Mouse (Mus musculus) spleen, adult 2 months (tissue): ENCODE measurements around the gene Adamts17.

ENCODE experiments used
- CTCF ChIP-seq: fragments of 200-500 bp; IDR thresholded peaks from 2 replicates; pipeline ENCODE4 v1.5.1; 2011; ENCODE audit warnings: mild to moderate bottlenecking, inconsistent platforms; ENCODE audit not compliant: insufficient read depth, insufficient read length, insufficient replicate concordance; ENCODE audit errors: extremely low read depth
- POLR2A ChIP-seq: fragments of 200-500 bp; IDR thresholded peaks from 2 replicates; pipeline ENCODE4 v1.6.1; 2011; ENCODE audit warnings: low read depth, low read length, inconsistent platforms

DNA sequence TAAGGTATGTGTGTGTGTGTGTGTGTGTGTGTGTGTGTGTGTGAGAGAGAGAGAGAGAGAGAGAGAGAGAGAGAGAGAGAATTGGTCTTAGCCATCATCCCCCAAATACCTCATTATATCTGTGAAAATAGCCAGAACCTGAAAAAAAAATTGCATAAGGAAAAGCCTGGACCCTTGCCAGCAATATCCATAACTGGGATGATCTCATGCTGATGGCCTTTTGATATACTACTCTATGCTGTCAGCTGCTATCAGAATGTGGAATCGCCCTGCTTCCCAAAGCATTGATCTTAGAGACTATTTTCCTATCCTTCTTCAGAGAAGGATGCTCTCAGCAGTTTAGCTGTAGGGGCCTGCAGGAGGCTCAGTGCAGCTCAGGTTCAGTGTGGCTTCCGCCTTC is 257.6 kb downstream of the Adamts17 start:
- TF ChIP-seq CTCF (no peak), POLR2A (no peak)
